Mouse (Mus musculus) cortical plate, adult 2 months (tissue): ENCODE measurements at regions not wholly inside any gene's neighbourhood (a gene's known extent, or its start where the extent isn't known, plus 50 kb on each side); places are given as distances from the start of the nearest gene placed in this dataset.

Source experiments
- H3K27ac ChIP-seq: fragments of 200-500 bp; 2 replicates; pipeline ENCODE4 v1.5.1; 2012; ENCODE audit warnings: low read length, control low read depth, inconsistent platforms; ENCODE audit not compliant: insufficient read depth
- H3K4me1 ChIP-seq: fragments of 200-500 bp; 2 replicates; pipeline ENCODE4 v1.6.1; 2011; ENCODE audit warnings: low read length; ENCODE audit not compliant: control insufficient read depth, insufficient read depth
- H3K4me3 ChIP-seq: fragments of 200-500 bp; 2 replicates; pipeline ENCODE4 v1.5.1; 2011; ENCODE audit warnings: mild to moderate bottlenecking, low read length, control low read depth; ENCODE audit not compliant: insufficient read depth
- CTCF ChIP-seq: fragments of 200-500 bp; IDR thresholded peaks from 2 replicates; pipeline ENCODE4 v1.5.1; 2011; ENCODE audit warnings: mild to moderate bottlenecking, control low read depth, low read length; ENCODE audit not compliant: insufficient read depth; ENCODE audit errors: extremely low read depth
- POLR2A ChIP-seq: fragments of 200-500 bp; IDR thresholded peaks from 2 replicates; pipeline ENCODE4 v1.6.1; 2011; ENCODE audit warnings: mild to moderate bottlenecking, low read length, control low read depth; ENCODE audit not compliant: insufficient read depth; ENCODE audit errors: extremely low read depth

DNA sequence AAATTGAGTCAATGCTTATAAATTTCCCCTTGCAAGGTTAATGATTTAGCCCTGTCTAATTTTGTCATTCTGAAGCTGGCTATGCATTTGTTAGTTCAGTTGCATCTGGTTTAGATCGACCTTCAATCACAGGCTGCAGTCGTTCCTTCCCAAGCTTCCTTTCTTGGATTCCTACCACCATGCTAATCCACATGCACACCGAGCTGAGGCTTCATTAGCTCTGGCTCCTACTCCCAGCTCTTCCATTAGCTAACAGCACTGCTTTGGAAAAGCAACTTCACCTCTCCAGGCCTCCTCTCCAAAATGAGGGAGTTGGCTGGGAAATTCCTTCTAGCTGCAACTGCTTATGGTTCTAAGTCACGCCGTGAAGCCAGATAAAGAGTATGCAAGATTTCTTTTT is 511.6 kb downstream of the Nfib start:
- Histone ChIP-seq H3K4me1 (no peaks in the 10 kb centered on the region), H3K4me3 (no peak overlapping the region), H3K27ac (no peak overlapping the region)
- TF ChIP-seq CTCF (no peak), POLR2A (no peak)

DNA sequence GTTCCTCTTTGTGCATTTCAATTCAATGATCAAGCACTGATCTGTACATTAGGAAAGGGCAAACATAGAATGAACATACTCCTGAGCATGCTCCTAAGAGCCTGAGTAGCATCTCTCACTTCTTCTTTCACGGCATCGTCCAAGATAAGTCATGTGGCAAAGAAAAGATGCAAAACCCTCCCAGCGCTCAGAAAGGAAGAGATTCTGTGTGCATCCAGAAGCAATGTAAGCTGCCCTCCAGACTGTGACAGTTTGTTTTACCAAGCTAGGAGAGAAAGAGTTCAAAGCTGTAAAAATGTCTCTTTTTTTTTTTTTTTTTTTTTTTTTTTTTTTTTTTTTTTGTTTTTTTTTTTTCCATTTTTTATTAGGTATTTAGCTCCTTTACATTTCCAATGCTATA is 518.7 kb downstream of the Nfib start:
- no peak overlapping the region for H3K27ac ChIP-seq

GRCm38 (mm10) chr4:82183974-82184373 is 521.6 kb downstream of the Nfib start:
- no peak overlapping the region for H3K27ac ChIP-seq
- no peak overlapping the region for H3K4me3 ChIP-seq
- TF ChIP-seq CTCF (no peak), POLR2A (no peak)
- no peaks in the 10 kb centered on the region for H3K4me1 ChIP-seq

More for the DNA sequence above, 518.7 kb downstream of the Nfib start:
- no peak for TF ChIP-seq POLR2A
- no peak for TF ChIP-seq CTCF
- Histone ChIP-seq H3K4me1 (no peaks in the 10 kb centered on the region), H3K4me3 (no peak overlapping the region)

GRCm38 (mm10) chr4:82178112-82178511 is 527.4 kb downstream of the Nfib start:
- Histone ChIP-seq H3K27ac (no peak overlapping the region), H3K4me3 (no peak overlapping the region), H3K4me1 (no peaks in the 10 kb centered on the region)
- no peak for TF ChIP-seq POLR2A
- TF ChIP-seq CTCF: no peak

- H3K4me3 ChIP-seq: no peak overlapping the region
- no peaks in the 10 kb centered on the region for H3K4me1 ChIP-seq
- TF ChIP-seq POLR2A (no peak), CTCF (no peak)
- H3K27ac ChIP-seq: no peak overlapping the region
Measured at GRCm38 (mm10) chr4:82176723-82177122, 528.8 kb downstream of the Nfib start.

DNA sequence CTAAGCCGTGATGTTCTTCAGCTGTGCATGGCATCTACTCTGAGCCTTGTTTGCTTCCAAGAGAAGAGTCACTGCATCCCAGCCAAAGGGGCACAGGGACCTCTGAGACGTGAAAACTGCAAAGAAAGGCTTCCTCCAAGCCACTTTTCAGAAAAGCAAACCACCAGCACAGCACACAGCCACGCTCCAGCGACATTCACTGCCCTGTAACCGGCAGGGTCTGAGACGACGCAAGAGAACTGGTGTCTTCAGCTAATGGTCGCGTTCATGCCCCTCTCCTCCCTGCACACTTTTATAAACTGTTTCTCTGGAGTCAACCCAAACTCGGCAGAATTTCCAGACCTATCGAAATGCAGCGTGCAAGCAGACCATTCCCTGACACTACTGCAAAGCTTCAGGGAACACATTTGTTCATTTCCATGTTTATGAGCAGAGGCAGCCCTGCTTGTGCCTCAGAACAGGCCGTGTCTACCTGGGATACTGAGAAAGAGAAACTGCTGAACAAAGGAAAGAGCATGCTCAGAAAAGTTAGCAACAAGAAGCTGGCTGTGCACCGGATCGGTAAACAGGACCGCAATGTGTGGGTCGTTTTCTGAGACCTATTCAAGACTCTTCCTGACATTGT is 532.0 kb downstream of the Nfib start:
- Histone ChIP-seq H3K4me1 (no peaks in the 10 kb centered on the region), H3K4me3 (no peak overlapping the region), H3K27ac (no peak overlapping the region)
- TF ChIP-seq POLR2A: no peak
- TF ChIP-seq CTCF: no peak

GRCm38 (mm10) chr4:82170930-82171329 is 534.6 kb downstream of the Nfib start:
- H3K27ac ChIP-seq: no peak overlapping the region
- no peaks in the 10 kb centered on the region for H3K4me1 ChIP-seq
- no peak overlapping the region for H3K4me3 ChIP-seq
- TF ChIP-seq POLR2A: no peak
- no peak for TF ChIP-seq CTCF

DNA sequence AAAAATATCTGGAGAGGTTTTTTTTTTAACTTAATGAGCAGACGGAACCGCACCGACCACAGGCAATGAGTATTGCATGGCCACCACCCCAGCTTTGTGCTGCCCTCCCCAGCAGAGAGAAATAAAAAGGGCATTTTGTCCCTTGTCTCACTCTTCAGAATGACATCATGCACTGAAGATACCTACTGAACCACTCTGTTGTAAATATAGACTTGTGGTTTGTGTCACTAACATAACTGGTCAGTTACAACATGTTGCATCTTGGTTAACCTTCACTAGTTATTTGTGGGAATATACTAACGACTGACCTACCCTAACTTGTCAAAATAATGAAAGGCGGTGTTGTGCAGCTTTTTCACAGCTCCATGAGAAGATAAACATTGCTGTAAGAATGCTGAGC is 537.5 kb downstream of the Nfib start:
- H3K4me1 ChIP-seq: no peaks in the 10 kb centered on the region
- no peak for TF ChIP-seq CTCF
- no peak for TF ChIP-seq POLR2A
- H3K4me3 ChIP-seq: no peak overlapping the region
- H3K27ac ChIP-seq: no peak overlapping the region

DNA sequence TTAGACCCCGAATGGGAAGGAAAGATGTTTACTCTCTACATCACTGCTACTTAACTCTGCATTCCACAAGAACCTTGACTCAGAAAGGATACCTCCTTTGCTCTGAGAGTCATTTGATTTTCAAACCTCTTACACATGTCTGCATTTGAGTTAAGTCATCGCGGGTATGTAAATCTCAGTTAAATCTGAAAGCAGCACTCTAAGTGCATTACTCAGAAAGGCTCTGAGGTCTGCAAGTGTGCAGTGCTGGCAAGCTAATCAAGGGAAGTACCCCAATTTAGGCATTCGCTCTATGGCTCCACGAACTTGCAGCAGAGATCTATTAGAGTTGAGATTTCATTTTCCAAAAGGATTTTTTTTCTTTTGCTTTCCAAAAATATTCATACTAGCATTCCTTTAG is 538.2 kb downstream of the Nfib start:
- no peak overlapping the region for H3K27ac ChIP-seq
- H3K4me3 ChIP-seq: no peak overlapping the region
- TF ChIP-seq POLR2A: no peak
- no peak for TF ChIP-seq CTCF
- H3K4me1 ChIP-seq: no peaks in the 10 kb centered on the region

- H3K4me3 ChIP-seq: no peak overlapping the region
- TF ChIP-seq POLR2A: no peak
- no peak for TF ChIP-seq CTCF
- H3K27ac ChIP-seq: no peak overlapping the region
- H3K4me1 ChIP-seq: no peaks in the 10 kb centered on the region
Measured at GRCm38 (mm10) chr4:82166826-82167225, 538.7 kb downstream of the Nfib start.

- H3K4me1 ChIP-seq: no peaks in the 10 kb centered on the region
- no peak overlapping the region for H3K4me3 ChIP-seq
- no peak overlapping the region for H3K27ac ChIP-seq
- TF ChIP-seq POLR2A: no peak
- TF ChIP-seq CTCF: no peak
Measured at GRCm38 (mm10) chr4:82166087-82166486, 539.5 kb downstream of the Nfib start.
